Mouse (Mus musculus) ES-E14 (cell line): ENCODE measurements around the gene Cep350.

Source experiments
- CHD2 ChIP-seq: IDR thresholded peaks from 2 replicates; pipeline ENCODE4 v1.6.1; 2014; ENCODE audit warnings: mild to moderate bottlenecking, low read depth, low read length, inconsistent platforms
- ZC3H11A ChIP-seq: IDR thresholded peaks from 2 replicates; pipeline ENCODE4 v1.6.1; 2012; ENCODE audit warnings: low read depth, mild to moderate bottlenecking, inconsistent platforms, low read length, borderline replicate concordance

- TF ChIP-seq CHD2 (no peak), ZC3H11A (no peak)
These were observed 139.4 kb downstream of the Cep350 start for GRCm38 (mm10) chr1:155833610-155834009.
